Mouse (Mus musculus) ES-CJ7 (cell line): ENCODE measurements around the gene Xrcc2.
A peak's percentile ranks its signal among the peaks of the same experiment; 100 is the strongest.

Experiments
- DNase-seq: peaks from one replicate; pipeline ENCODE4 v3.0.0; 2011; ENCODE audit warnings: low read depth, low spot score

Xrcc2 gene

GRCm38 (mm10) chr5:25671051-25671450 lies 34.6 kb downstream of the Xrcc2 start:
- peak; percentile 75 for DNase-seq

GRCm38 (mm10) chr5:25668306-25668705 lies 37.3 kb downstream of the Xrcc2 start:
- peak; percentile 97 for DNase-seq

GRCm38 (mm10) chr5:25666684-25667083 lies 38.9 kb downstream of the Xrcc2 start:
- peak; percentile 61 for DNase-seq

- DNase-seq, result no peak
Observed at GRCm38 (mm10) chr5:25666108-25666507, 39.5 kb downstream of the Xrcc2 start.

GRCm38 (mm10) chr5:25665516-25665915 lies 40.1 kb downstream of the Xrcc2 start:
- DNase-seq, result no peak

GRCm38 (mm10) chr5:25663165-25663564 lies 42.5 kb downstream of the Xrcc2 start:
- no peak for DNase-seq

GRCm38 (mm10) chr5:25654578-25654987 lies 51.0 kb downstream of the Xrcc2 start:
- no peak for DNase-seq

- DNase-seq, result no peak
Observed at GRCm38 (mm10) chr5:25653377-25653776, 52.2 kb downstream of the Xrcc2 start.

GRCm38 (mm10) chr5:25652435-25652834 lies 53.2 kb downstream of the Xrcc2 start:
- DNase-seq, result no peak

- no peak for DNase-seq
Observed at GRCm38 (mm10) chr5:25645661-25646364, 59.8 kb downstream of the Xrcc2 start.

GRCm38 (mm10) chr5:25644509-25644908 lies 61.1 kb downstream of the Xrcc2 start:
- DNase-seq, result no peak

- DNase-seq, result no peak
Observed at GRCm38 (mm10) chr5:25642741-25643140, 62.9 kb downstream of the Xrcc2 start.
